Mouse (Mus musculus) liver, postnatal 0 days (tissue): Measurements from ENCODE around the gene Tas2r143. TPM values are rescaled to one million over a fixed set of nuclear protein-coding genes. Genes with fewer than 3 reads are reported as not detected.

Experiments
- ATAC-seq: fragments of 200-750 bp; cut with Nextera tagmentation; 2 replicates; pipeline ENCODE4 v1.8.0; 2017; ENCODE audit warnings: mild to moderate bottlenecking, moderate library complexity
- DNase-seq: peaks from one replicate; pipeline ENCODE4 v3.0.0-alpha.2; 2016
- H3K27ac ChIP-seq: fragments of 300-500 bp; sonication (generic); 2 replicates; pipeline ENCODE4 v1.5.1; 2014; ENCODE audit warnings: antibody characterized with exemption, moderate library complexity, mild to moderate bottlenecking, low read depth
- H3K27me3 ChIP-seq: fragments of 300-500 bp; sonication (generic); 2 replicates; pipeline ENCODE4 v1.6.1; 2014; ENCODE audit warnings: low read length, control low read depth, mixed read lengths; ENCODE audit not compliant: insufficient read depth
- H3K36me3 ChIP-seq: fragments of 300-500 bp; sonication (generic); replicated peaks from 2 replicates; pipeline ENCODE4 v1.6.1; 2014; ENCODE audit warnings: mild to moderate bottlenecking, control low read depth, low read length, moderate library complexity, mixed read lengths; ENCODE audit not compliant: insufficient read depth
- H3K4me1 ChIP-seq: fragments of 300-500 bp; sonication (generic); 2 replicates; pipeline ENCODE4 v1.6.1; 2014; ENCODE audit warnings: antibody characterized with exemption, mild to moderate bottlenecking, control low read depth; ENCODE audit not compliant: insufficient read depth
- H3K4me2 ChIP-seq: fragments of 300-500 bp; sonication (generic); 2 replicates; pipeline ENCODE4 v1.6.1; 2014; ENCODE audit warnings: low read depth, mild to moderate bottlenecking, low read length, moderate library complexity, mixed read lengths
- H3K4me3 ChIP-seq: fragments of 300-500 bp; sonication (generic); 2 replicates; pipeline ENCODE4 v1.5.1; 2014; ENCODE audit warnings: low read depth, low read length
- H3K9ac ChIP-seq: fragments of 300-500 bp; sonication (generic); replicated peaks from 2 replicates; pipeline ENCODE4 v1.6.1; 2014; ENCODE audit warnings: mild to moderate bottlenecking, moderate library complexity
- H3K9me3 ChIP-seq: fragments of 300-500 bp; sonication (generic); 2 replicates; pipeline ENCODE4 v1.6.1; 2016; ENCODE audit warnings: mild to moderate bottlenecking, control low read depth, low read length, mixed read lengths
- CTCF ChIP-seq: sonication (generic); IDR thresholded peaks from 2 replicates; pipeline ENCODE4 v1.5.1; 2016; ENCODE audit warnings: antibody characterized with exemption, low read depth
- EP300 ChIP-seq: IDR thresholded peaks from 2 replicates; pipeline ENCODE4 v1.6.1; 2016; ENCODE audit warnings: antibody characterized with exemption, low read depth, mild to moderate bottlenecking
- WGBS: fragments of 180-500 bp; shearing (Covaris S2); extraction: QIAGEN DNeasy Blood & Tissue Kit; methylation state at CpG from one replicate; pipeline ENCODE4 v1.1.7; 2014; ENCODE audit not compliant: insufficient replicate concordance; 5-methylcytosine and 5-hydroxymethylcytosine counted together
- polyA plus RNA-seq: library from polyadenylated mRNA; unstranded; fragments of >200 nt; fragmentation: Nextera tagmentation; extraction: Ambion mirVana; gene quantifications from 2 replicates; pipeline ENCODE4 v1.2.1, GENCODE M21; 2015

Gene Tas2r143
- polyA plus RNA-seq, 1 experiment from 2014 or later = not detected

DNA sequence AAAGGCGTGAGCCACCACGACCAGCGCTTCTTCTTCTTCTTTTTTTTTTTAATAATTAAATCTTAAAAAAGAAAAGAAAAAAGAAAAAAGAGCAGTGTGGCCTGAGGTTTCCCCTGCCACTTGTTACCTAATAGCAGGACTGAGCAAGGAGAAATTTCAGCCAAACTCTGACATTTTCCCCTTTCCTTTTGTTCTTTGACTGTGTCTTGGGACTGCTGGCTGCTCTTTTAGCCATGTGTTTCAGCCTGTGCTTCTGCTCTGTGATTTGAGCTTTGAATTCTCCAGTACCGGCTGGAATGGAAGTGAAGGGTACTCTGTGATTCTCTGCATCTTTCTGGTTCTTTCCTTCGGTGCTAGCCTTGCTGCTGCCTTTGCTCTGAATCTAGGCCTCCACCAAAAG lies 16.7 kb upstream of the Tas2r143 start:
- H3K36me3 ChIP-seq = no peaks in the 10 kb centered on the region
- WGBS = 73% methylated on average over 5 of the region's 5 CpGs
- H3K4me1 ChIP-seq = no peaks in the 10 kb centered on the region
- no peak for TF ChIP-seq CTCF
- no peak for TF ChIP-seq EP300
- H3K4me3 ChIP-seq = no peak overlapping the region
- ATAC-seq (no peak), DNase-seq (no peak)
- H3K9ac ChIP-seq = no peak overlapping the region
- no peak overlapping the region for H3K4me2 ChIP-seq
- H3K9me3 ChIP-seq = no peaks in the 10 kb centered on the region
- H3K27ac ChIP-seq = no peak overlapping the region
- H3K27me3 ChIP-seq = no peaks in the 10 kb centered on the region

DNA sequence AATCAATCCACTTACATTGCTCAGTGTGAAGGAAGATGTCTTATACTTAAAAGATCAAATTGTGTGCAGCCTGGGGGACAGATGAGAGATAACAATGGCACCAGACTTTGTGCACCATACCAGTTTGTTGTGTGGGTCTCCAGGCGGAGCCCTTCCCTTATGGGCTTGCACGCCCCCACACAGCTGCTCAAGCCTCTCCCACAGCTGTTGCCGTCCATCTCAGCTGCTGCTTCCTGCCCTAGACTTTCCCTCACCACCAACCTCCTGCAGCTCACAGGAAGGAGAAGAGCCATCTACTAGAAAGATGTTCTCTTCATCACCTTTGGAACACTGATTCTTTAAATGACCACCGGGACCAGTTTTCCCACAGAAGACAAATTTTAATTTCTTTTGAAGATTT lies 14.4 kb upstream of the Tas2r143 start:
- Histone ChIP-seq H3K9me3 (no peaks in the 10 kb centered on the region), H3K27ac (no peak overlapping the region), H3K4me3 (no peak overlapping the region), H3K36me3 (no peaks in the 10 kb centered on the region), H3K9ac (no peak overlapping the region), H3K4me1 (no peaks in the 10 kb centered on the region), H3K4me2 (no peak overlapping the region), H3K27me3 (no peaks in the 10 kb centered on the region)
- WGBS = 50% methylated on average over 4 of the region's 4 CpGs
- no peak for DNase-seq
- no peak for TF ChIP-seq CTCF
- no peak for TF ChIP-seq EP300
- ATAC-seq = no peak

DNA sequence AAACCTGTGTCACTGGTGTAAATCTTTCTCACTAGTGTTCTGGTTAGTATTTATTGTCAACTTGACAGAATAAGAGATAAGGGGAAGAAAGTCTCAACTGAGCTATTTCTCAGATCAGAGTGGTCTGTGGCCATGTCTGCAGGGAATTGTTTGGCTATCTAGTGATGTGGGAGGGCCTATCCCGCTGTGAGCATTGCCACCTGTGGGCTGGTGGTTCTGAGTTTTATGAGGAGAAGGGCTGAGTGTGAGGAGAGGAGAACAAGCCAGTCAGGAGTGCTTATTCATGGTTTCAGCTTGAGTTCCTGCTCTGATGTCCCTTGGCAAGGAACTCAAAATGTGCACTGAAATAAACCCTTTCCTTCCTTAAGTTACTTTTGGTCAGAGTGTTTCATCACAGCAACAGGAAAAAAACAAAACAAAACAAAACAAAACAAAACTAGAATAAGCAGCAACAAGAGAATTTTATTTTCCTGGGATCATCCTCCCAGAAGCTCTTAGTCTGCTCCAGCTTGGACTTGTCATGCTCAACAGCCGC lies 8.2 kb upstream of the Tas2r143 start:
- Histone ChIP-seq H3K36me3 (no peaks in the 10 kb centered on the region), H3K4me3 (no peak overlapping the region), H3K9ac (no peak overlapping the region), H3K9me3 (no peaks in the 10 kb centered on the region), H3K4me2 (no peak overlapping the region), H3K4me1 (peaks cover 8% of the 10 kb centered on the region), H3K27me3 (no peaks in the 10 kb centered on the region), H3K27ac (peak overlapping the region; percentile 44; the same call in 1 of the 2 replicates)
- no peak for ATAC-seq
- TF ChIP-seq EP300 (no peak), CTCF (no peak)
- 37% methylated on average over 2 of the region's 2 CpGs for whole genome bisulfite sequencing
- DNase-seq = no peak

DNA sequence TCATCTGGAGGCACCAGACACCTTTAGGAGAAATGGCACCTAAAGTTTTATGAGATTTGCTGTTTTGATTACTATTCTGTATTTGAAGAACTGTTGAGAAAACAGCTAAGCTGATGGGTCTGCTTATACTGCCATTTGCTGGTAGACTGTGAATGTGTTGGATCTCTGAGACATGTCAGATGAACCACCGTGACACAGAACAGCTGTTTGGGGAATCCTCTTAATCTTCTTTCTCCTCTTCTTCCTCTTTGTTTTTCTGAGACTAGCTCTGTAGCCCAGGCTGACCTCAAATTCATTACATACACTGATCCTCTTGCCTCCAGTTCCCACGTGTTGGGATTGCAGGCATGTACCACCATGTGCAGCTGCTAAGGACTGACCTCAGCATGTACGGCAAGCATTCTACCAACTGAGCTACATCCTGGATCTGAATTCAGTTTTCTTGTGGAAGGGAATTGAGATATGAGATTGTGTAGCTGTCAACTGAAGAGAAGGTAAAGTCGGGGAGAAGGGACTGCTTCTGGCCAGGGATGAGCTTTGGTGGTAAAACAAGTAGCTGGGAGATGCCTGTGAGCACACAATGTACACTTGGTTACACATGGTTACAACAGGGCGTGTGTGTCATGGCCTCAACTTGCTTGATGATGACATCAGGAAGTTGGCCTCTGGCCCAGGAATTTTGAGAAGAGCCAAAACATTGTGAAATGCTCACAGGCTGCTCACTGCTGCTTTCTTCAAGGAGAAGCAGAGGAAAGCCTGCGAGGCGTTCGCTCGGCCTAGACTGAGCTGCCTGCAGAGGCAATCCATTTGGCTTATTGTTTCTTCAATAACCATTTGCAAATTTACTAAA lies 3.9 kb upstream of the Tas2r143 start:
- peak; percentile 83 for DNase-seq
- Histone ChIP-seq H3K9ac (no peak overlapping the region), H3K4me3 (no peak overlapping the region), H3K4me2 (no peak overlapping the region), H3K27me3 (no peaks in the 10 kb centered on the region), H3K4me1 (peaks cover 12% of the 10 kb centered on the region), H3K27ac (peak overlapping the region; percentile 56), H3K9me3 (no peaks in the 10 kb centered on the region), H3K36me3 (no peaks in the 10 kb centered on the region)
- TF ChIP-seq EP300 = peak; percentile 81
- no peak for TF ChIP-seq CTCF
- peak; percentile 95 for ATAC-seq
- WGBS = 52% methylated on average over 9 of the region's 9 CpGs

DNA sequence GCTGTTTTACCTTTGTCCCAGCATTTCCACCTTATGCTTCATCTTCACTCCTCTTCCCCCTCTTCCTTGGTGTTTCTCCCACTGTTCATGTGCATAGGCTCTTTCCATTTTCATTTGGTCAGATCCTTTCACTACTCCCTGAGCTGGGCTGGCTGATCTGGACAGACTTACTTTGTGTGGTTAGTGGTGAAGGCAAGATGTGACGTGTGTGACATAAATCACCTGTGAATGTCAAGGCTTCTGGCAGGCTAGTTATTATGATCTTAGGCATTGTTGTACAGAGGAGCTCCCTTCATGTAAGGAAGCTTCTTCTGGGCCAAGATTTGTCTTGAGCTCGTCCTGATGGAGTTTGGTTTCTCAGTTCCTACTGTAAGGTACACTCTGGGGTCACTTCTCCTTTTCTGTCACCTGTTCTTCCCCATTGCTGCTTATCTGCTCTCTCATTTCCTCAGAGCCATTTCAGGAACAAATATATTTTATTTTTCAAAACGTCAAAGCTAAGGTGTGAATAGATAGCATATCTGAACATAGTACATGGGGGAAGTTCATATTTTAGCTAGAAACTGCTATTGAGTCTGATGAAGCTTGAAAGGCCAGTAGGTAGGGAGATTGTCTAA lies 2.9 kb upstream of the Tas2r143 start:
- Histone ChIP-seq H3K9ac (no peak overlapping the region), H3K9me3 (no peaks in the 10 kb centered on the region), H3K27me3 (no peaks in the 10 kb centered on the region), H3K4me3 (no peak overlapping the region), H3K27ac (peak overlapping the region; percentile 56; the same call in 1 of the 2 replicates), H3K36me3 (no peaks in the 10 kb centered on the region), H3K4me1 (peaks cover 12% of the 10 kb centered on the region), H3K4me2 (no peak overlapping the region)
- 34% methylated on average over 3 of the region's 3 CpGs for WGBS
- TF ChIP-seq CTCF (no peak), EP300 (no peak)
- no peak for DNase-seq
- no peak for ATAC-seq

DNA sequence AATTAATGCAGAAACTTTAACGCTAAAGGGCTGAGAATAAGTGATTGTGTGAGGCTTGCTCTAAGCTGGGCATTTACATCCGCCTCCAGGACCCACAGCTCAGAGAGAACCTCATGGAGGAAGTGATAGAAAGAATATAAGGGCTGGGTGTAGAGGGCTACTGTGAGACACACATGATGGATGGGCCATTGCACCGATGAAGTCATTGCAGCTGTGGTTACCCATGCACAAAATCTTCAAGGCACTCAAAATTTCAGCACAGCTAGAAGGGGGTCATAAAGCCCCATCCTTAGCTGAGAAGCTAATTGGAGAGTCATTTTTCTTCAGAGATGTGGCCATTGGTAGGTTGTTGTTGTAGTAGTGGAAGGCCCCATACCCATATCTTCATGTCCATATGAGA lies 1.8 kb upstream of the Tas2r143 start:
- H3K9me3 ChIP-seq = no peaks in the 10 kb centered on the region
- no peaks in the 10 kb centered on the region for H3K36me3 ChIP-seq
- DNase-seq = no peak
- H3K4me3 ChIP-seq = no peak overlapping the region
- no peaks in the 10 kb centered on the region for H3K27me3 ChIP-seq
- peaks cover 12% of the 10 kb centered on the region for H3K4me1 ChIP-seq
- no peak overlapping the region for H3K27ac ChIP-seq
- H3K9ac ChIP-seq = no peak overlapping the region
- TF ChIP-seq CTCF (no peak), EP300 (no peak)
- WGBS = 39% methylated on average over 3 of the region's 3 CpGs
- ATAC-seq = no peak
- no peak overlapping the region for H3K4me2 ChIP-seq
